ENCODE assay signal across 8 mouse cellular contexts in the genomic region with DNA sequence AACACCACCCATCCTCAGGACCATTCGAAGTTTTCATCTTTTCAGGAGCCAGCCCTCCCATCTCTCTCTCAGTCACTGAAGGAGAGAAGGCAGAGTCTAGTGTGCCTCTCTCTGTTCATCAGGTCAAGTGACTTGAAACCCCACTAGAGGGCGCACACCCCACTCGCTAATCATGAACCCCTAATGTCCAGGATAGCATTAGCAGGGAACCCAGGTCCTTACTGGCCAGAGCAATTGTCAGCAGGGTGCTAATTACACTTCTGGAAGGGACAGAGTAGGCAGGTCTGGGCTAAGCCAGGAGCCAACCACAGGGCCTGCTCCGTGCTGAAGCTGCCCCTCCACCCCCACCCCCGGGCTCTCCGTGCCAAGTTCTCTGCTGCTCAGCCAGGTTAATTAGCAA.
DNase-seq lines count a peak whose midpoint lies in the region; ATAC-seq and TF ChIP-seq lines count a peak whose summit lies in the region.

No protein-coding gene starts in this region.

- no peaks in the 10 kb centered on the region for H3K4me1 ChIP-seq in ES-Bruce4 (ENCODE audit: control insufficient read depth, insufficient read depth, low read length)
- H3K4me1 ChIP-seq in embryonic facial prominence, embryonic 13.5 days = peaks cover 15% of the 10 kb centered on the region
- no peaks in the 10 kb centered on the region for H3K4me1 ChIP-seq in heart, postnatal 0 days (ENCODE audit: control insufficient read depth, insufficient read depth)
- H3K4me1 ChIP-seq in lung, embryonic 16.5 days (replicated peaks; ENCODE audit: control insufficient read depth, insufficient read depth, low read length) = no peaks in the 10 kb centered on the region

- peak overlapping the region; percentile 43 for H3K4me2 ChIP-seq in embryonic facial prominence, embryonic 13.5 days
- no peak overlapping the region for H3K4me2 ChIP-seq in heart, postnatal 0 days (ENCODE audit: low read depth, low read length)
- H3K4me2 ChIP-seq in lung, embryonic 16.5 days (ENCODE audit: low read depth, low read length) = no peak overlapping the region

- TF ChIP-seq CTCF in ES-Bruce4 (IDR thresholded peaks at IDR 0.05; ENCODE audit: low read depth, low read length) = peak; percentile 76
- TF ChIP-seq CTCF in heart, postnatal 0 days (IDR thresholded peaks at IDR 0.05; ENCODE audit: low read depth) = peak; percentile 73

- no peak overlapping the region for H3K27ac ChIP-seq in ES-Bruce4 (ENCODE audit: insufficient read depth, low read length)
- H3K27ac ChIP-seq in embryonic facial prominence, embryonic 13.5 days = no peak overlapping the region
- no peak overlapping the region for H3K27ac ChIP-seq in heart, postnatal 0 days (ENCODE audit: low read depth)
- H3K27ac ChIP-seq in lung, embryonic 16.5 days (ENCODE audit: low read length) = no peak overlapping the region

- H3K36me3 ChIP-seq in ES-Bruce4 (ENCODE audit: control insufficient read depth, insufficient read depth, low read length, poor library complexity, severe bottlenecking) = no peaks in the 10 kb centered on the region
- no peaks in the 10 kb centered on the region for H3K36me3 ChIP-seq in embryonic facial prominence, embryonic 13.5 days
- H3K36me3 ChIP-seq in heart, postnatal 0 days (replicated peaks; ENCODE audit: control insufficient read depth, insufficient read depth, low read length) = no peaks in the 10 kb centered on the region
- H3K36me3 ChIP-seq in lung, embryonic 16.5 days (ENCODE audit: control insufficient read depth, insufficient read depth, low read length) = no peaks in the 10 kb centered on the region

- no peaks in the 10 kb centered on the region for H3K27me3 ChIP-seq in ES-Bruce4 (ENCODE audit: control insufficient read depth, insufficient read depth, low read length, poor library complexity, severe bottlenecking)
- peaks cover 11% of the 10 kb centered on the region for H3K27me3 ChIP-seq in embryonic facial prominence, embryonic 13.5 days
- H3K27me3 ChIP-seq in heart, postnatal 0 days (ENCODE audit: control insufficient read depth, insufficient read depth, low read length) = peaks cover 12% of the 10 kb centered on the region; the same call in 1 of the 2 replicates
- no peaks in the 10 kb centered on the region for H3K27me3 ChIP-seq in lung, embryonic 16.5 days (ENCODE audit: control insufficient read depth, insufficient read depth, low read depth, low read length)

- DNase-seq in adrenal gland, postnatal 4 days (ENCODE audit: low spot score in 2 of 2) = peak; percentile 16 to 20
- DNase-seq in heart, postnatal 0 days (ENCODE audit: low spot score) = peak; percentile 51
- DNase-seq in kidney, postnatal 36 days = peak; percentile 51 to 84
- DNase-seq in ovary, postnatal 36 days (ENCODE audit: low spot score) = peak; percentile 50
- DNase-seq in urinary bladder, postnatal 25 days (ENCODE audit: low spot score) = peak; percentile 50

- ATAC-seq in embryonic facial prominence, embryonic 13.5 days (ENCODE audit: insufficient number of reproducible peaks, insufficient read depth, low FRiP score, low TSS enrichment, low read depth) = 0 out of 2 replicates have a peak, but pooled peaks have one; percentile 45
- ATAC-seq in heart, postnatal 0 days (ENCODE audit: insufficient read depth, low read depth) = peak; percentile 14; the same call in 1 of the 2 replicates
- peak; percentile 71; the same call in 1 of the 2 replicates for ATAC-seq in lung, embryonic 16.5 days (ENCODE audit: low read depth)

- no peak for TF ChIP-seq POLR2A in ES-Bruce4 (IDR thresholded peaks at IDR 0.05; ENCODE audit: insufficient read depth, low read length)

- TF ChIP-seq EP300 in ES-Bruce4 (IDR thresholded peaks at IDR 0.05; ENCODE audit: insufficient read depth, low read depth, low read length) = no peak
- TF ChIP-seq EP300 in heart, postnatal 0 days (IDR thresholded peaks at IDR 0.05; ENCODE audit: low read depth) = no peak

- H3K4me3 ChIP-seq in ES-Bruce4 (ENCODE audit: low read depth, low read length) = no peak overlapping the region
- peak overlapping the region; percentile 6; the same call in 1 of the 2 replicates for H3K4me3 ChIP-seq in embryonic facial prominence, embryonic 13.5 days
- H3K4me3 ChIP-seq in heart, postnatal 0 days (ENCODE audit: low read depth, low read length) = no peak overlapping the region
- H3K4me3 ChIP-seq in lung, embryonic 16.5 days (ENCODE audit: low read length) = no peak overlapping the region

- no peak overlapping the region for H3K9ac ChIP-seq in ES-Bruce4 (ENCODE audit: low read depth, poor library complexity, severe bottlenecking)
- H3K9ac ChIP-seq in embryonic facial prominence, embryonic 13.5 days = no peak overlapping the region
- H3K9ac ChIP-seq in heart, postnatal 0 days (replicated peaks; ENCODE audit: low read depth, low read length) = no peak overlapping the region
- H3K9ac ChIP-seq in lung, embryonic 16.5 days (ENCODE audit: low read length) = no peak overlapping the region

- H3K9me3 ChIP-seq in ES-Bruce4 (replicated peaks; ENCODE audit: control insufficient read depth, insufficient read depth, low read length, poor library complexity, severe bottlenecking) = no peaks in the 10 kb centered on the region
- H3K9me3 ChIP-seq in embryonic facial prominence, embryonic 13.5 days = no peaks in the 10 kb centered on the region
- no peaks in the 10 kb centered on the region for H3K9me3 ChIP-seq in heart, postnatal 0 days (replicated peaks; ENCODE audit: control insufficient read depth, low read length)
- no peaks in the 10 kb centered on the region for H3K9me3 ChIP-seq in lung, embryonic 16.5 days (ENCODE audit: control insufficient read depth, low read length)

- WGBS in embryonic facial prominence, embryonic 13.5 days = 5% methylated on average over 6 of the region's 6 CpGs
- 16% methylated on average over 6 of the region's 6 CpGs for WGBS in heart, postnatal 0 days
- WGBS in lung, embryonic 16.5 days = 11% methylated on average over 6 of the region's 6 CpGs

Comparison
In these comparisons a context has a peak if more than half of its experiments do, and no peak if none do; other contexts are left out.
1. ATAC-seq: peak in every context shown above with its lines; median percentile 71 in lung, embryonic 16.5 days; 45 in embryonic facial prominence, embryonic 13.5 days; 14 in heart, postnatal 0 days.